Mouse (Mus musculus): ENCODE measurements around the gene Sfn.

Sfn gene

DNA sequence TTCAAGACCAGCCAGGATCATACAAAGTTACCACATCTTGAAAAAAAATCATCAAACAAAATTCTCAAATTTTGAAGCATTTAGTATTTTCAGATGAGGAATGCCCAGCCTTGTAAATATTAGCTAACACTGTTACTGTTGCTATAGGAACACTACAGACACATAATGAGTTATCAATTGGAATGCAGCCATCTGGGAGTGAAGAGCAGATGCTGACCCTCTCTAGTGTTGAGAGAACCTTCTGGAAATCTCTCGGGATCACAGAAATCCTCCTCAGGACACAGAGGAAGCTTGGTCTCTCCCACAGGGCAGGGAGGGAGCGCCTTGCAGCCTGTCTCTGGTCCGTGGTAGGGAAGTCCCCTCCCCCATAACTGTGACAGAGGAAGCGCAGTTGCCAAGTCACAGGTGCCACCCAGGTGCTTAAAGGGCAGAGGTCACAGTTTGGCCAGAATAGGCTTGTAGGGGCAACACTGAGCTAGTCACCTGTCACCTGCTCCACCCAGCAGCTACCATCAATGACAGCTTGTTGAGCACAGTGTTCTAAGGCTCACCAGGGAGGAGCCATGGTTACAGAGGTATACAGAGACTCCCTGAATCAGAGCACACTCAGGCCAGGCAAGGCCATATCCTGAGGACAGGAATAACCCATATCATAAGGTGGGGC is 17.6 kb upstream of the Sfn start:
- DNase-seq (ENCODE audit: low read depth, low spot score) = no peak

DNA sequence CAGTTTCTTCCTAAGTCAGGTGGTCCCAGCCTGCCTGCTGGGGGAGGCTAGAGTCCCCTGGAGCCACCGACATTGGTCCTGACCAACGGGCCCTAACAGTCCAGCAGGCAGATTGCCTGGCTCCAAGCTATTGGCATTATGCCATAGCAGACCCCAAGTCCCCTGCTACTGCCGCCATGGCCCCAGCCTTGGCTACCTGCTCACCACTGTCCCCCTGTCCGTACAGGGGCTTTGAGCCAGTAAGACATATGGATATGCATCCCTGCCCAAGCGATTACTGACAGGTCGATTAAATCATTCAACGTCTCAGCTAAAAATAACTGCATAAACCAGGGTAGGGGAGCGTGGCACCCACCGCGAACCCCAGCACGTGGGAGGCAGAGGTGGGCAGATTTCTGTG is 16.0 kb upstream of the Sfn start:
- no peak for DNase-seq (ENCODE audit: low read depth, low spot score)

DNA sequence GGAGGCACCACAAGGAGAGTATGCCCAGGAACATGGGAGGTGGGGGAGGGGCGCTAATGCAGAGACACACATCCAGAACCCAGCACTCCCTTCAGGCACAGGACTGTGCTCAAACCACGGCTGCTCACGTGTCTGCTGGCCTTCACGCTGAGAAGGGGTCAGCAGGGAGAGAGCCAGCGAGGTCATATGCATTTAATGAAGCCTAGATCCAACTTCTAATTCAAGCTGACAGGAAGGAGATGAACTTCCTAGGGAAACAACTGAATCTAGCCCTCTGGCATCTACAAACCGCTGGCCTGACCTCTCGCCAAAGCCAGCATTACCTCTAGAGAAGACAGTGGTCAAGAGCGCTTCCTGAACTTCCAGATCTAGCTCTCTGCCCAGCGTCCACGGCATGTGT is 13.4 kb upstream of the Sfn start:
- no peak for DNase-seq (ENCODE audit: low read depth, low spot score)

DNA sequence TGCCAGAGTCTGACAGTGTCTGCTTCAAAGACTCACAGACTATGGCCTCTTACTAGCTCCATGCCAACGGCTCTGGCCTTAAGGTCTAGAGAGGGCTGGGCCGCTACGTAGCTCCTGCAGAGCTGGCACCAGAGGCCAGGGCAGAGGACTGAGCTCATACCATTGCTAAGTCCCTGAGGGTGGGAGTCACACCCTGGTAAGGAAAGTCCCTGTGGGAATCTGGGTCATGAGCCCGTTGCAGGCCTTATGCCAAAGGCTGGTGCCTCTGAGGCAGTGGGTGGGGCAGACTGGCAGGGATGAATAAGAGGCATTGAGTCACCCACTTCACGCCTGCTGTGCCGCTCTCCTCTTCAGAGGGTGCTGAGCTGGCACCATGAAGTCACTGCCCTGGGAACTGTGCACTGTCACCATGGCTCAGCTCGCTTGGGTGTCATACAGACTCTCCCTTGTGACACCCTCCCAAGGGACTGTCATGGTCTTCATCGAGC is 12.3 kb upstream of the Sfn start:
- peak; percentile 24 for DNase-seq (ENCODE audit: low read depth, low spot score)

DNA sequence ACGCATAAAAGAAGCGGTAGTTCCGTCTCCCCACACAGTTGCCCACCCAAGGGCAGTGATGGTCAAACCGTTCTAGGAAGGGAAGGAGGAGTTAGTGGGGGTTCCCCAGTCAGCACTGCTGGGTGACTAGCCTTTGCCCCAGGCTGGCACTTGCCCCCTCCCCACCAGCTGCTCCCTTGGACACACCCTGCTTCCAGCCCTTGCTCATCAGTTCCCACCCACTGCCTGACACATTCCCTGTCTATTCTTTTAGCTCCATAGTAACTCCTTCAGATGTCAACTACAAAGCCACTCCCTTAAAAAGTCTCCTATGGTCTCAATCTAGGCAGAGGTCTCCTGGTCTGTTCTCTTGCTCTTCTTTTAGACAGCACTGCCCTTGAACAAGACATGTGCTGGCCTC is 11.9 kb upstream of the Sfn start:
- DNase-seq (ENCODE audit: low read depth, low spot score) = no peak

DNA sequence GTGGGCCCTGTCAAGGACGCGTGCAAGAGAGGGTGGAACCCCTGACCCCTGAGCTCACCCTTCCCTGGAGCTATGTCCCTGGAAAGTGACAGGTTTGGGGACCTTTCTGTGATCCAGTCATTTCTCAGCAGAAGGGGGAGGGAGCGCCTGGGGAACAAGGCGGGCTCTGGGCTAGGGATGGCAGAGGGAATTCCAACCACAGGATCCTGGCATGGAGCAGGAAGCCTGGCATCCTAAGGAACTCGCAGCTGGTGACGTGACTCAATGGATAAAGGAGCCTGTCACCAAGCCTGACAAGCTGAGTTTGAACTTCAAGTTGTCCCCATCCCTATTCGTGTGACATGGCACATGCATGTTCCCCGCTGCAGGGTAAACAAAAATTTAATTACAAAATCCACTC is 11.1 kb upstream of the Sfn start:
- no peak for DNase-seq (ENCODE audit: low read depth, low spot score)

DNA sequence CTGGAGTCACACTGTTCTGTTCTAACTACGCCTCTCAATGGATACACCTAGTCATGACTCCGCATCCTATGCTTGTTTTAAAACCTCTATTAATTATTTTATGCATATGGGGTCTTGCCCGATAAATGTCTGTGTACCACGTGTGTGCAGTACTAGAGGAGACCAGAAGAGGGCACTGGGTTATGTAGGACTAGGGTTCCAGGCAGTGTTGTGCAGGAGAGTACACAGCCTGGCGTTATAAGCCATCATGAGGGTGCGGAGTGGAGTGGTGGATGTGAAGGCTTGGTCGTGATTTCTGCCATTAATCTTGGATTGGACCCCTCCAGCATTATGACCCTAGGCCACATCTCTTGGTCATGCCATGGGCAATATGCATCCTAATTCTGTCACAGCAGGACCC is 10.4 kb upstream of the Sfn start:
- DNase-seq (ENCODE audit: low read depth, low spot score) = no peak

DNA sequence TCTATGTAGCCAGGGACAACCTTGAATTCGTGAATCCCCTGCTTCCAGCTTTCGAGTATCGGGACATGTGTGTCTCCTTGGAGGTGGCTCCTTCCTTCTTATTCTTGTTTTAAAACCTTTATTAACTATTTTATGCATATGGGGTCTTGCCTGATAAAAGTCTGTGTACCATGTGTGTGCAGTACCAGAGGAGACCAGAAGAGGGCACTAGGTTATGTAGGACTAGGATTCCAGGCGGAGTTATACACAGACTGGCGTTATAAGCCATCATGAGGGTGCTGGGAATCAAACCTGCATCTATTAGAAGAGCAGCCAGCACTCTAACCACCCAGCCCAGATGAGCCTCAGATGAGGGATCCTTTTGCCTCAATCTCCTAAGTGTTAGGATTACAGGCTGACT is 9.8 kb upstream of the Sfn start:
- DNase-seq (ENCODE audit: low read depth, low spot score) = no peak

DNA sequence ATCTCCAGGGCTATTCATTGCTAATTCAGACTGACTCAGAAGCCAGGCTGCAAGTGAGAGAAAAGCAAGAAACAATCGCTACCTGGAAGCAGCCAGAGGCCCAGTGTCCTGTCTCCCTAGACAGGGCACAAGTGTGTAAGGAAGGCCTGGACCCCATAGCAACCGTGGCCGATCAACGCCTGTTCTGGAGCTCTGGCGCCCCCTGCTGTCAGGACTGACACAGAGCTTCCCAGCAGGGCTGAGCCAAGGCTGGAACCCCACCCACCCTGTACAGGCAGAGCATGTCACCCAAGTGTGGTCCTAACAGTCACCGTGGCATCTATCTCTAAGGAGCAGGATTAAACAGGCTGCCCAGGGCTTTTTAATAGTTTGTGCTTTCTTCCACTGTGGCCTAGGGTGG is 7.8 kb upstream of the Sfn start:
- DNase-seq (ENCODE audit: low read depth, low spot score) = peak; percentile 49

DNA sequence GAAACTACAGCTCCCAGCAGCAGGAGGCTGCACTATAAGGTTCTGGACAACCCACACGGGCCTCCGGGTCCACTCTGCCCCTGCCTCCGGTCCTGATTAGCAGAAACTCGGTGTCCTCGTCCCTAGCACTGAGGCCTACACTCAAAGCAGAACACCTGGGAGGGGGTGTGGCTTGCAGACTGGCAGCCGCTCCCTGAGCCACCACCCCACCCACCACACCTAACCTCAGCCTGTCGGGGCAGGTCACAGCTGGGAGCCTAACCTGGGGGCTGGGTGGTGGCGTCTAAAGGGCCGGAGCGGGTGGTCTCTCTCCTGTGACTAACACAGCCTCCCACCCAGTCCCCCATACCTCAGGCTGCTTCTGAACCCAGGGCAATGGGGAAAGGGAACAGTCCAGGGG is 5.3 kb upstream of the Sfn start:
- no peak for DNase-seq (ENCODE audit: low read depth, low spot score)

DNA sequence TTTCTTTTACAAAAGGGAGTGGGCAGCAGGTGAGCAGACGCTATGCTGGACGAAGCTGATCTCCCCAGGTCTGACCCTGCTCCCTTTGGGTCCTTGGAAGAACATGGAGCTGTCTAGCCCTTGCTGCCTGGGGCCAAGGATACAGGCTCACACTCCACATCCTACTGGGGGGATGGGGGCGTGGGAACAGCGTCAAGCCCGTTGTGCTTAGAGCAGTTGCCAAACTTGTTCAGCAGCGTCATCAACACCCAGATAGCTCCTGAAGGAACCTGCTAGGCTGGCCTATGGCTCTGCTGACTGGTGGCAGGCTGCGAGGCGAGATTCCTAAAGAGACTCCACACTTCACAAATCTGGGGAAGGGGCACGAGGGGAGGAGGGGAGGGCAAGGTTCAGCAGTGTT is 3.4 kb upstream of the Sfn start:
- DNase-seq (ENCODE audit: low read depth, low spot score) = no peak

DNA sequence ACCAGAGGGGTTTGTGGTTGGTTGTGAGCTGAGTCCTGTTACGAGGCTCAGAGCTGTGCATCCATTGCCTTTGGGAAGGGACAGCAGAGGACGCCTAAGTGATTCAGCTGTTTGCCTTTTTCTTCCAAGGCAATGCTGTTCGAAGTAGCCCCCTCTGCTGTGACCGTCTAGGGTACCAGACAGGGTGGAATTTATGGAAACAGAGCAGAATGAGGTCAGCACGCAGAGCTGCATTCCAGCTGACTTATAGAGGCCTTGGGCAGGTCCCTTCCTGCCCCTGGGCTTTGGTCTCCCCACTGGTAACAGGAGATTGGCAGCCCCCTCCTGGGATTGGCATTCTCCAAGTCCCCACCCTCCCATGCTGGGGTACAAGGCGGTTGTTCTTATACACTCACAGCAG is 2.9 kb upstream of the Sfn start:
- DNase-seq (ENCODE audit: low read depth, low spot score) = no peak

DNA sequence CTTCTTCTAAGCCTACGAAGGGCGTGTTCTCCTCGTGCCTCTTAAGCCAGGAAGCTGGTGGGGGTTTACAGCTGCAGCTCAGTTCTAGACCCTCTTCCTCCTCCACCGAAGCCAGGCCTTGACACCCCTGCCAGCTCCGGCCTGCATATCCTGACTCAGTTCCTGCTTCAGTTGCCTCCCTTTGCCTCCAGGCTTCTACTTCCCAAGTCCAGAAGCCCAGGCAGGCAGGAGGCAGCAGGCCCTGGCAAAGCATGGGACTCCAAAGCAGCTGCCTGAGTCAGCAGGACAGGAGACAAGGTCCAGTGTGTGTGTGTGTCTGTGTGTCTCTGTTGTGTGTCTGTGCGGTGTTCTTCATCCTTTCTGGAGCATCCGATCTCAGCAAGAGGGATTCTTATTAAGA is 2.2 kb upstream of the Sfn start:
- DNase-seq (ENCODE audit: low read depth, low spot score) = no peak

DNA sequence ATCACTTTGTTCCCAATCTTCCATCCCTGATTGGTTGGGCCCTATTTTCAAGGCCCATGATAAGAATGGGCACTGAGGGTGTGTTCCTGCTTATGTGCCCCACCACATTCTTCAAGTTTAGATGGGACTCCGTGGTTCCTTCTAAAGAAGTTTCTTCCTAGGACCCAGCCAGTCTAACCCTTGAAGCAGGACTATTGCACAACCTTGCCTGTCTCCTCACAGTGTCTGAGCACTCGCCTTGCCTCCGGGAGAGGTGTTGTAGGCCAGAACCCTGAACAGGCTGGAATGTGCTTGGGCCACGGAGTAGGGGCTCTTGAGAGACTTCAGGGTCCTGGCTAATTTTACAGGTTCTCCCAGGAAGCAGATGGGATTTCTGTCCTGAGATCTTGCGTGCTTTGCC is 1.1 kb upstream of the Sfn start:
- no peak for DNase-seq (ENCODE audit: low read depth, low spot score)

DNA sequence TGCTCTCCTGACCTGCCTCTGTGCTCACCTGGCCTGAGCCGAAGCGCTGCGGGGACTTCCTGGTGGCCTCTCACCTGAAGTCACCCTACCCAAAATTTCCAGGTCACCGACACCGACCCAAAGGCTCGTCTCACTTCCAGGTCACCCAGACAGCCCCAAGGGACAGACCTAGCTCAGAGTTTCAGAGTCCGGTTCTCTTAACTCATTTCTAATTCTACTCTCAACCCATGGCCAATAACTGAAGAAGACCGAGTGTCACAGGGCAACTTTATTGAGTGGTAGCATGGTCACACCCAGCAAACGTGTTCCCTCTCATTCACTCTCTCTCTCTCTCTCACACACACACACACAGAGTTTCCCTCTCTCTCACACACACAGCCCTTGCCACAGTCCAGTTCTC is 1.7 kb downstream of the Sfn start:
- DNase-seq (ENCODE audit: low read depth, low spot score) = no peak

DNA sequence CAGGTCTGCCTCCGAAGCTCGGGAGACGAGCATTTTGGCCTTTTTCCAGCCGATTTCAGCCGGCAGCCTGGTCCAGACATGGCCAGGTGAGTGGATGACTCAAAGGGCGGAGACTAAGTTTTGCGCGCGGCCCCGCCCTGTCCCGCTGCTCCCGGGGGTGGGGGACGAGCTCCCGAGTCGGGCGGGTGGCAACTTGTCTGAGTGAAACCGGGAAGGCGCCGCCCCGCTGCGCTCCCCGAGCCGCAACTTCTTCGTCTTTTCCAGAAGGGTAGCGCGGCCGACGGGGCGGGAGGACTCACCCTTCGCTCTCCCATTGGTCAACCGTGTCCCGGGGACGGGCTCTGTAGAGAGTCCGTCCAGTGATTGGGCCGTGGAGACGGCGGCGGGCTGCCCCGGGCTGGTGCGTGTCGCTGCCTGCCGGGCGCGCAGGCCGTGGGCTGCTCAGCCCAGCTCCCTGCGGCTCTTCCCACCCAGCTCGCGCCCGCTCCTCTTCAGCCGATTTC is 2.3 kb downstream of the Sfn start:
- peak; percentile 58 for DNase-seq (ENCODE audit: low read depth, low spot score)

DNA sequence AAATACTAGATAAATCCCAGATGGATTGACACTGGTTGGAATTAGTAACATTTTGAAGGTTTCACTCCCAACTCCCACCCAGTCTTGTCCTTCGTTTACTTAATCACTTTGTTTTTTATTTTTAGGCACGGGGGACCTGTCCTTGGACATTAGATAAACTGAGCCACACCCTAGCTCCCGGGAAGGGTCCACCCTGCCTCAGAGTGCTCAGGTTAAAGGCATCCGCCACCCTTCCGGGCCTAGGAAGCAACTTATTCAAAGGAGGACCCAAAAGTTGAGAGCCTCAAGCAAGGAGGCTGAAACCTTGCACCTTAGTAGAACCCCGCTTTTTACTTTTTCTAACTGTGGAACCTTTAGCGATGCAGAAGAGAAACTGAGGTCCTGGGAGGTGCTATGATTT is 2.9 kb downstream of the Sfn start:
- no peak for DNase-seq (ENCODE audit: low read depth, low spot score)

DNA sequence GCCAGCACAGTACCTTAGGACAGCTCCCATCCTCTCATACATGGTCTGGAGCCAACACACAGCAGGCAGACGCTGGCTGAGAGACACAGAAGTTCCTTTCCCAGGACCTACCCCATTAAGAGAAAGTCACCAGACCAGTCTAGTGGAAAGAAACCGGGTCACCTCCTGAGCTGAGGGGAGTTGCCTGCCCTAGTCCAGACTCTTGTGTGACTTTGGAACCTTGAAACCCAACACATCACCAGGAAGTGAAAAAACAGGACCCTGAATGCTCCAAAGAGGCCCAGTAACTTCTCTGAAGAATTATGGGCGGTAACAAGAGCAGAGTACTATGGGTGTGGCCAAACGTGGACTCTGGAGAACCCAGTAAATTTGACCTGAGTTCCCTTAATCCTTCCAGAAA is 3.4 kb downstream of the Sfn start:
- DNase-seq (ENCODE audit: low read depth, low spot score) = no peak

DNA sequence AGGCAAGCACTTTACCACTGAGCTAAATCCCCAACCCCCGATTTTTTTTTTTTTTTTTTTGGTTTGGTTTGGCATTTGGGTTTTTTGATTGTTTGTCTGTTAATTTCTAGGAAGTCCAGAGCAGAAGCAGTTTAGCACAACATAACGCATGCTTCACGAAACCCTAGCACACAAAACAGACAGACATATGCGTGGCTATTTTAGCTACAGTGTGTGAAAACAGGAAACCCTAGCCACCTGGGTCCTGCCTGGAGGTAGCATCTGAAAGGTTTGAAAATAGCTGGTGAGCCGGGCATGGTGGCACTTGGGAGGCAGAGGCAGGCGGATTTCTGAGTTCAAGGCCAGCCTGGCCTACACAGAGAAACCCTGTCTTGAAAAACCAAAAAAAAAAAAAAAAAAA is 5.9 kb downstream of the Sfn start:
- DNase-seq (ENCODE audit: low read depth, low spot score) = no peak

DNA sequence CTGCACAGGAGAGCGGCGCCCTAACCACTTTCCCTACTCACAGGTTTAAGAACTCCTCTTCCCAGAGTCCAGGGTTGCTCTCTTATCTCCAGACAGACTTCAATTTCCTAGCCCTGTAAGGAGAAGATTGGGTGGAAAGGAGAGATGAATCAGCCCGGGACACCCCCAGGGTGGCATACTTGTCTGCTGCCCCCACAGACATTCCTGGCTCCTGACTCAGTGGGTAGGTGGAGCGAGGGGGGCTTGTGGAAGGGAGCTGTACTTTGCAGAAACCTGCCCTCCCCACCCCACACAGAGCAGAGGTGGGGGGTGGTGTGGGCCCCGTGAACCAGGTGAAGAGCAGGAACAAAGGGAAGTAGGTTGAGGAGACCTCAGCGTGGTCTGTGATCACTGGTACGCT is 6.4 kb downstream of the Sfn start:
- no peak for DNase-seq (ENCODE audit: low read depth, low spot score)

DNA sequence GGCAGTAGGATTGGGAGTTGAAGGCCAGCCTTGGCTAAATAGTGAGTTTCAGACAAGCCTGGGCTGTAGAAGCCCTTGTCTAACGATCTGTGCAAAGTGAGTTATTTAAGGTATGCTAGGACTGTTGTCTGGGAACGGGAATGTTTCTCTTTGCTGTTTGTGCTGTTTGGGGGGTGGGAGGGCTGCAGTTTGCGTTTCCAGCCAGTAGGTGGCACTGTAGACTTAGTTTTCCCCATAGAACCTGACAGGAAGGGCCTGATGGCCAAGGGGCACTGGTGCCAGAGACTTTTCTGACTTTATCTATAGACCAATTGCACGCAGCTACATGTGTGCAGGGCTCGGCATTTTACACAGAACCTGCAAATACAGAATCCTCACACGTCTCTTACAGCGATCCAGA is 9.4 kb downstream of the Sfn start:
- peak; percentile 69 for DNase-seq (ENCODE audit: low read depth, low spot score)

DNA sequence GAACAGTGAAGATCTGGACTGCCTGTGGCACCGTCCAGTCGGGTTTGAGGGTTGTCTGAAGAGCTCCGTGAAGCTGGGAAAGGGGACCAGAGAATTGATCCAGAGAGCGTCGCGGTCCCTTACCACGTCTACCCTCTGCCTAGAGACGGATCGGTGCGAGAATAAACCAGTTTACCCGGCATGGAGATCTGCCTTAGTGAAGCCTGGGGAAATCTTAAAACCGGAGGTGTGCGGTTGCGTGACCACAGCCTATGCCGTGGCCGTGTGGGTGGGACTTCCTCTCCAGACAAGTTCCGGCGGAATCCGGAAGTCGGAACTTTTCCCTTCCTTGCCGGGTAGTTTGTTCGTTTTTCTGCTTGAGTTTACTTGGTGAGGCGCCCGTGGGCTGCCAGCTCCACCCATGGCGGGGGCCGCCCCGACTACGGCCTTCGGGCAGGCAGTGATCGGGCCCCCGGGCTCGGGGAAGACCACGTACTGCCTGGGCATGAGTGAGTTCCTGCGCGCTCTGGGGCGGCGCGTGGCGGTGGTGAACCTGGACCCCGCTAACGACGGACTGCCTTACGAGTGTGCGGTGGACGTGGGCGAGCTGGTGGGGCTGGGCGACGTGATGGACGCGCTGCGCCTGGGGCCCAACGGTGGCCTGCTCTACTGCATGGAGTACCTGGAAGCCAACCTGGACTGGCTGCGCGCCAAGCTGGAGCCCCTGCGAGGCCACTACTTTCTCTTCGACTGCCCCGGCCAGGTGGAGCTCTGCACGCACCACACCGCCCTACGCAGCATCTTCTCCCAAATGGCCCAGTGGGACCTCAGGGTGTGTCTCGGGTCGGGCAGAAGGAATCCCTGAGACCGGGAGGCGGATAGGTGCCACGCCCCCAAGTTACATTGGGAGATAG is 17.7 kb downstream of the Sfn start, which contains the start of gene Gpn2:
Gpn2 (plus strand) TSS at position 304 of the 893 bp plus-strand sequence.
- DNase-seq (ENCODE audit: low read depth, low spot score) = peak; percentile 75

DNA sequence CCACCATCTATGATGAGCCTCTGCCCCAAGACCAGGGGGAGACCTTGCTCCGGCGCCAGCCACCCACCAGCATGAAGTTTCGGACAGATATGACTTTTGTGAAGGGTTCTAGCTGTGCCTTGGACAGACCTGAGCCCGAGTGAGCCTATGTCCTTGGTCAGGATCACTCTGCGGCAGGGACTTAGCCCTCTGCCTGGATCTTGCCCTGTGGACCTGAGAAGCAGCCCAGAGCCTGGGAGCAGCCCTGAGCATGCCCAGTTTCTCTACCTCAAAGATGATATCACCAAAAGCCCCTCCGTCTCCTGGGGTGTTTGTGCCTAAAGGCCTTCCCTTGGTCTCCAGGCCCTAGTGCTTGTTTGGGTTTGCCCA is 18.3 kb downstream of the Sfn start:
- DNase-seq (ENCODE audit: low read depth, low spot score) = no peak
